Mouse (Mus musculus) hindbrain, embryonic 10.5 days (tissue): ENCODE measurements around the gene Apex1. TPM values are rescaled to one million over a fixed set of nuclear protein-coding genes. Genes with fewer than 3 reads are reported as not detected.
A peak's percentile ranks its signal among the peaks of the same experiment; 100 is the strongest.
"Not testable (repeated sequence)": the region's sequence is repeated elsewhere in the genome, so short reads cannot be mapped to it uniquely, and the experiment has no call there.

Experiments used
- DNase-seq: peaks from one replicate; pipeline ENCODE4 v3.0.0-alpha.2; 2017; ENCODE audit warnings: low spot score
- H3K27ac ChIP-seq: fragments of 300-500 bp; sonication (generic); 2 replicates; pipeline ENCODE4 v1.5.1; 2016; ENCODE audit warnings: mild to moderate bottlenecking, moderate library complexity
- H3K27me3 ChIP-seq: fragments of 300-500 bp; sonication (generic); 2 replicates; pipeline ENCODE4 v1.6.1; 2016; ENCODE audit warnings: mild to moderate bottlenecking; ENCODE audit not compliant: poor library complexity, insufficient read depth, severe bottlenecking
- H3K36me3 ChIP-seq: fragments of 300-500 bp; sonication (generic); 2 replicates; pipeline ENCODE4 v1.6.1; 2016; ENCODE audit warnings: mild to moderate bottlenecking, moderate library complexity
- H3K4me1 ChIP-seq: fragments of 300-500 bp; sonication (generic); replicated peaks from 2 replicates; pipeline ENCODE4 v1.6.1; 2016; ENCODE audit warnings: mild to moderate bottlenecking
- H3K4me3 ChIP-seq: fragments of 300-500 bp; sonication (generic); 2 replicates; pipeline ENCODE4 v1.5.1; 2016; ENCODE audit warnings: mild to moderate bottlenecking, moderate library complexity
- H3K9me3 ChIP-seq: fragments of 300-500 bp; sonication (generic); 2 replicates; pipeline ENCODE4 v1.6.1; 2016; ENCODE audit warnings: mild to moderate bottlenecking, moderate library complexity
- WGBS: fragments of 180-500 bp; shearing (Covaris S2); methylation state at CpG from one replicate; pipeline ENCODE4 v1.1.7; 2016; 5-methylcytosine and 5-hydroxymethylcytosine counted together
- polyA plus RNA-seq: library from polyadenylated mRNA; unstranded; fragments of >200 nt; fragmentation: Nextera tagmentation; extraction: Ambion mirVana; gene quantifications from 2 replicates; pipeline ENCODE4 v1.2.1, GENCODE M21; 2016

Apex1 gene
- polyA plus RNA-seq, 1 experiment from 2014 or later, result 384 TPM

- not testable (repeated sequence) for H3K9me3 ChIP-seq, DNase-seq, H3K27ac ChIP-seq, H3K36me3 ChIP-seq, H3K4me3 ChIP-seq
- WGBS, result 94% methylated on average over 2 of the region's 2 CpGs
- H3K27me3 ChIP-seq, result peaks cover 30% of the 10 kb centered on the region
- H3K4me1 ChIP-seq, result peaks cover 16% of the 10 kb centered on the region
These were observed 26.8 kb upstream of the Apex1 start for GRCm38 (mm10) chr14:50897992-50898391.

DNA sequence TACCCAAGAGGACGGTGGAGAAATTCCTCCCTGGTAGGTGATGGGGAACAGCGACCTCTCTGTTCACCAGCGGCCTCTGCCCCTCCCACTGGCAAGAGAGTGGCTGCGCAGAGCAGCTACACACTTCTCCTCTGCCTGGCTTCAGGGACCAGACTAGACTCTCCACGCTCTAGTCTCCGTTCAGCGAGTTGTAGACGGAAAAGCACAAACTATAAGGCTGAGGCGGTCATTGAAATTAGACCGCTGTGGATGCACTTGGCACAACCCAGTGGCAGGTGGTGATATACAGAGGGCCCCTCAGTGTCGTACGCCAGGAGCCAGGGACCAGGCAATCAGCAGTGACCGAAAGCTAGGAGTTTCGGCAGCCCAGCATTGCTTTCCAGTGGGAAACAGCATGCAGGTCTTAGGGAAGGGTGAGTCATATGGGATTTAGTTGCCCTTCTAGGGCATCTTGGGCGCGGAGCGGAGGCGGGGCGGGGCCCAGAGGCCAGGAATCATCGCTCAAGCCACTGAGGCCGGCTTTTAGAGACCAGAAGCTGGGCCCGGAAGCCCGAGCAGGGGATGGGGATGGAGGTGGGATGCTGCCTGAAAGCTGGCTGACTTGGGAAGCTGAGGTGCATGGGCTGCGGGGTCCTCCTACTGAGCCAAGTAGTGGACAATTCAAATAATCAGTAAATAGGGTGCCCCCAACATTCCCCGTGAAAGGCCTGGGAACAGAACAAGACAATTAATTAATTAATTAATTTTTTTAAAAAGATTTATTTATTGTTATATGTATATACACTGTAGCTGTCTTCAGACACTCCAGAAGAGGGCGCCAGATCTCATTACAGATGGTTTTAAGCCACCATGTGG, 20.6 kb upstream of the Apex1 start:
- Histone ChIP-seq H3K4me1 (peaks cover 6% of the 10 kb centered on the region; the same call in 1 of the 2 replicates), H3K9me3 (no peaks in the 10 kb centered on the region), H3K27ac (peak overlapping the region; percentile 77), H3K4me3 (peak overlapping the region; percentile 58), H3K27me3 (no peaks in the 10 kb centered on the region), H3K36me3 (no peaks in the 10 kb centered on the region)
- peak; percentile 66 for DNase-seq
- 2% methylated on average over 26 of the region's 26 CpGs for WGBS

GRCm38 (mm10) chr14:50904828-50905129, 20.0 kb upstream of the Apex1 start:
- Histone ChIP-seq H3K9me3 (no peaks in the 10 kb centered on the region), H3K27me3 (no peaks in the 10 kb centered on the region), H3K4me3 (no peak overlapping the region), H3K27ac (no peak overlapping the region), H3K36me3 (no peaks in the 10 kb centered on the region), H3K4me1 (peaks cover 6% of the 10 kb centered on the region; the same call in 1 of the 2 replicates)
- DNase-seq, result no peak
- 80% methylated on average over 4 of the region's 4 CpGs for WGBS

GRCm38 (mm10) chr14:50905327-50905726, 19.4 kb upstream of the Apex1 start:
- not testable (repeated sequence) for H3K9me3 ChIP-seq, H3K4me1 ChIP-seq, H3K36me3 ChIP-seq, H3K27ac ChIP-seq, DNase-seq, H3K27me3 ChIP-seq, H3K4me3 ChIP-seq

DNA sequence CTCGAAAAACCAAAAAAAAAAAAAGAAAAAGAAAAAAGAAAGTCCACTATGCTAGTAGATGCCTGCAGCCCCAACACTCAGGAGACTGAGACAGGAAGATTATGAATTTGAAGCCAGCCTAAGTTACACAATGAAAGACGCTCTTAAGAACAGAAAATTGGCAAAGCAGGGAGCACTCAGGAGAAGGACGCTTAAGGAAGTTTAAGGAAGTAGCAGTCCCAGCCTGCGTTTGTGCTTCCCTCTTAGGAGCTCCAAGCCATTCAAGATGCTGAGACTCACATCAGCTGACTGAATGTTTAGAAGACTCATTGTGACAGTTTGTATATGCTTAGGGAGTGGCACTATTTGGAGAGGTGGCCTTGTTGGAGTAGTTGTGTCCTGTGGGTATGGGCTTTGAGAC, 16.6 kb upstream of the Apex1 start:
- Histone ChIP-seq H3K9me3 (no peaks in the 10 kb centered on the region), H3K27me3 (no peaks in the 10 kb centered on the region), H3K4me3 (no peak overlapping the region), H3K27ac (no peak overlapping the region), H3K36me3 (peaks cover 25% of the 10 kb centered on the region), H3K4me1 (peaks cover 6% of the 10 kb centered on the region; the same call in 1 of the 2 replicates)
- 86% methylated on average over 4 of the region's 4 CpGs for WGBS
- no peak for DNase-seq

- H3K27me3 ChIP-seq, result no peaks in the 10 kb centered on the region
- H3K9me3 ChIP-seq, result no peaks in the 10 kb centered on the region
- WGBS, result 59% methylated on average over 3 of the region's 3 CpGs
- no peak overlapping the region for H3K4me3 ChIP-seq
- H3K36me3 ChIP-seq, result peaks cover 55% of the 10 kb centered on the region
- H3K4me1 ChIP-seq, result no peaks in the 10 kb centered on the region
- no peak for DNase-seq
- no peak overlapping the region for H3K27ac ChIP-seq
These were observed 13.4 kb upstream of the Apex1 start for GRCm38 (mm10) chr14:50911356-50911755.

DNA sequence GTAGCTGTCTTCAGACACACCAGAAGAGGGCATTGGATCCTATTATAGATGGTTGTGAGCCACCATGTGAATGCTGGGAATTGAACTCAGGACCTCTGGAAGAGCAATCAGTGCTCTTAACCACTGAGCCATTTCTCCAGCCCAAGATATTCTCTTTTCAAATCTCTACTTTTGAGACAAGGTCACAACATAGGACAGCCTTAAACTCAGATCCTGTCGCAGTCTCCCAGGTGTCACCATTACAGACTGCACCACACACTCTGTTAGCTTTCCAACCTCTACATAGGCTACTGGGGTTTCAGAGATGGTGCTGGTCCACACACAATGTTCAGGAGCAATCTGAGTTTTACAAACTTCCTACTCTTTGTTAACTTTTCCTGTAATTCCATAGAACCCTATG, 1.3 kb upstream of the Apex1 start:
- WGBS, result 78% methylated on average over 1 of the region's 1 CpGs

DNA sequence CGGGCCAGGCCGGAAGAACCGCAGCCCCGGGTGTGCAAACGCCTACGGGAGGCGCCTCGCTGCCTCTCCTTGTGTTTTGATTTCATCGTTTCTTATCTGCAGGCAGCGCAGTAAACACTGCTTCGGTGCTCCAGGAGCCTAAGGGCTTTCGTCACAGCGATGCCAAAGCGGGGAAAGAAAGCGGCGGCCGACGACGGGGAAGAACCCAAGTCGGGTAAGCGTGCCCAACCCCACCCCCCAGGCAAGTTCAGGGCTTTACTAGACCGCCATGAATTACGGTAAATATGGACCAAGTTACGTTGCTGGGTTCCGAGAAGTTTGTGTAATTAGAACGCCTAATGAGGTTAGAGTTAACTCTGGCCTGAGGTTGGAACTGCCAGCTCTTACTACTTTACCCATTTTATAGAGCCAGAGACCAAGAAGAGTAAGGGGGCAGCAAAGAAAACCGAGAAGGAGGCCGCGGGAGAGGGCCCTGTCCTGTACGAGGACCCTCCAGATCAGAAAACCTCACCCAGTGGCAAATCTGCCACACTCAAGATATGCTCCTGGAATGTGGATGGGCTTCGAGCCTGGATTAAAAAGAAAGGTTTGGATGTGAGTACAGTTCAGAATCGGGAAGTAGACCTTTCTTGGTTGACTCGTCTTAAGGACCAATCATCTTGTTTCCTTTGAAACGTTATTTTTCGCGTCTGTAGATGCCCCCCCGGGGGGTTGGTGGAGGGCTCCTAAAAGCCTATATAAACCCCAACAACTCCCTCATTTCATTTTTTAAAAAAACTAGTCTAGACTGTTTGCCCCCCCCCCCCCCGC, 548 bp downstream of the Apex1 start:
- Histone ChIP-seq H3K4me3 (peak overlapping the region; percentile 84), H3K27me3 (no peaks in the 10 kb centered on the region), H3K9me3 (no peaks in the 10 kb centered on the region), H3K4me1 (peaks cover 36% of the 10 kb centered on the region), H3K27ac (peak overlapping the region; percentile 96), H3K36me3 (peaks cover 45% of the 10 kb centered on the region)
- WGBS, result 2% methylated on average over 38 of the region's 38 CpGs
- DNase-seq, result peak; percentile 29

More for the DNA sequence above, 1.3 kb upstream of the Apex1 start:
- peak overlapping the region; percentile 84 for H3K4me3 ChIP-seq
- H3K27me3 ChIP-seq, H3K27ac ChIP-seq, DNase-seq, H3K9me3 ChIP-seq: not testable (repeated sequence)
- peaks cover 52% of the 10 kb centered on the region for H3K36me3 ChIP-seq
- peaks cover 27% of the 10 kb centered on the region for H3K4me1 ChIP-seq

DNA sequence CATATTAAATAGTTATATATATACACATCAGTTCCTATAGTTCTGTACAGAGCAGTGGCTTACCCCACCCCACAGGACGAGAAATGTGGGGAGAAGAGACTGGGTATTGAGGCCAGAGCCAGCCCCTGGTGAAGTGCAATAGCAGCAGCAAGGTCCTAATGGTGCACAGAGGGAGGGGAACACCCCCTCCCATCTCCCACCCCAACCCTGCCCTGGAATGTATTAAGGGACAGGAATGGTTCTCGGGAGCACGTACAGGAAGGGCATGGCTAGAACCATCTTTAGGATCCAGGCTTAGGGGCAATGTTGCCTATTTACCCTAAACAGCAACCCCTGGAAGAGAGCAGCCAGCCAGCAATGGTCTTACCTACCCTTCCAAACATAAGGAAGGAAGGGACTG, 2.6 kb downstream of the Apex1 start:
- DNase-seq, result no peak
- Histone ChIP-seq H3K27ac (no peak overlapping the region), H3K4me1 (peaks cover 46% of the 10 kb centered on the region), H3K4me3 (no peak overlapping the region), H3K9me3 (no peaks in the 10 kb centered on the region), H3K27me3 (no peaks in the 10 kb centered on the region), H3K36me3 (peaks cover 40% of the 10 kb centered on the region)
- WGBS, result 79% methylated on average over 3 of the region's 3 CpGs

GRCm38 (mm10) chr14:50929951-50930350, 5.2 kb downstream of the Apex1 start:
- H3K9me3 ChIP-seq, result no peaks in the 10 kb centered on the region
- peaks cover 40% of the 10 kb centered on the region for H3K36me3 ChIP-seq
- DNase-seq, result no peak
- WGBS, result 26% methylated on average over 10 of the region's 10 CpGs
- peaks cover 39% of the 10 kb centered on the region for H3K4me1 ChIP-seq
- H3K27ac ChIP-seq, result peak overlapping the region; percentile 95
- peak overlapping the region; percentile 89 for H3K4me3 ChIP-seq
- H3K27me3 ChIP-seq, result no peaks in the 10 kb centered on the region

DNA sequence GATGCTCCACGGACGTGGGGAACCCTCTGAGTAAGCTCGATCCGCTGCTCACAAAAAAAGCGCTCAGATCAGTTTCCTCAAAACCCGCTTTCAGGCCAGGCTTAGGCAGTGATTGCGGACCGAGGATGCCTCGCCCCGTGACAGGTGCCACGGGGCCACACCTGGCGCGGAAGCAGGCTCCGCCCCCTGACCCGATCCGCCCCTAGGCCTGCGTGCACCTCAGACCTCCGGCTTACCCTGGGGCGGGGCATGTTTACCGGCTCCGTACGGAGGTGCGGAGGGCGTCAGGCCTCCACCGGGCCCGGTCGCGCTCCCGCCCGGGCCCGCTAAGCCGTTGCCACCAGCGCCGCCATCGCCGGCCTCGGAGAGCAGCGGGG, 5.6 kb downstream of the Apex1 start:
- WGBS, result under 1% methylated on average over 38 of the region's 38 CpGs
- DNase-seq, result no peak

DNA sequence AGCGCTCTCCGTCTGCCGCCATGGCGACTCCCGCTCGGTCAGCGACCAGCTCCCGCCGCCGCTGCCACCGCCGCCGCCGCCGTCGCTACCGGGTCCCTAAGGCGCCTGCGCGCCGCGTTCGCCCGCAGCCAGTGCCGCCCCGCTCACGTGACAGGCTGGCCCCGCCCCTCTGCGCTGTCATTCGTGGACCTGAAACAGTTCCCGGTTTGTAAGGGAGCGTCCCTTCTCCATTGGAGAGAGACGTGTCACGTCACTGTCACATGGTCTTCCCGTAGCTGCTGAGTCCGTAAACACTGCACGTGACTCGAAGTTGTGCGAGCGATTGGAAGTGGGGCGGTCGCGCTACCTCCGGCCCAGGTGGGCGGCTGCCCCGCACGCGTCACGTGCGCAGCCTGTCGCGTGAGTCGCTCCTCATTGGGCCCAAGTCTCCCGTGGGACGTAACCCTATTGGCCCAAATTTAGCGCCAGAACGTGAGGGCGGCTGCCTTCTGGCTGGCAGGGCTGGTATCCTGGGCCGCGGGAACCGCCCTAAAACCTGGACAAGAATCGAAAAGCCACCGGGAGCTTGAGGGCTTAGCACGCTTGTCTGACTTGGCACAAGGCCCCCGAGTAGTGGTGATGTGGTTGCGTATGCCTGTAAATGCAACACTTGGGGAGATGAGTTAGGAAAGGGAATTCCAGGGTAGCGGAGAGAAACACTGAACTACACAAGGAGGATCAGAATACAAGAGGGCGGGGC, 6.2 kb downstream of the Apex1 start, which contains the start of the genes Pip4p1 and Pnp:
Gene Pip4p1, minus strand, starts transcription at position 103 of the 739 bp plus-strand sequence.
Gene Pnp, plus strand, starts transcription at position 329 of the 739 bp plus-strand sequence.
- peak within 1 kb of the TSS; percentile 89 for H3K4me3 ChIP-seq
- H3K36me3 ChIP-seq, result peaks cover 37% of the 10 kb centered on the region
- WGBS, result under 1% methylated on average over 67 of the region's 68 CpGs
- H3K4me1 ChIP-seq, result peaks cover 36% of the 10 kb centered on the region
- H3K27me3 ChIP-seq, result no peaks in the 10 kb centered on the region
- H3K9me3 ChIP-seq, result no peaks in the 10 kb centered on the region
- DNase-seq, result peak; percentile 98
- H3K27ac ChIP-seq, result peak within 1 kb of the TSS; percentile 95

More for the DNA sequence above, 5.6 kb downstream of the Apex1 start:
- peak overlapping the region; percentile 89 for H3K4me3 ChIP-seq
- H3K27ac ChIP-seq, result peak overlapping the region; percentile 95
- H3K36me3 ChIP-seq, result peaks cover 40% of the 10 kb centered on the region
- no peaks in the 10 kb centered on the region for H3K27me3 ChIP-seq
- H3K9me3 ChIP-seq, result no peaks in the 10 kb centered on the region
- peaks cover 39% of the 10 kb centered on the region for H3K4me1 ChIP-seq
